Mouse (Mus musculus) embryonic facial prominence, embryonic 15.5 days (tissue): ENCODE results near the gene Vmp1. TPM values are rescaled to one million over a fixed set of nuclear protein-coding genes. Genes with fewer than 3 reads are reported as not detected.

Source experiments
- ATAC-seq: fragments of 200-750 bp; cut with Nextera tagmentation; 2 replicates; pipeline ENCODE4 v1.8.0; 2017; ENCODE audit warnings: low read depth, moderate TSS enrichment; ENCODE audit not compliant: insufficient number of reproducible peaks, low FRiP score, low TSS enrichment
- H3K27ac ChIP-seq: fragments of 300-500 bp; sonication (generic); replicated peaks from 2 replicates; pipeline ENCODE4 v1.5.1; 2015; ENCODE audit warnings: mild to moderate bottlenecking, inconsistent platforms
- H3K27me3 ChIP-seq: fragments of 300-500 bp; sonication (generic); 2 replicates; pipeline ENCODE4 v1.6.1; 2015; ENCODE audit warnings: inconsistent platforms
- H3K36me3 ChIP-seq: fragments of 300-500 bp; sonication (generic); 2 replicates; pipeline ENCODE4 v1.6.1; 2015; ENCODE audit warnings: mild to moderate bottlenecking, inconsistent platforms
- H3K4me1 ChIP-seq: fragments of 300-500 bp; sonication (generic); 2 replicates; pipeline ENCODE4 v1.6.1; 2015; ENCODE audit warnings: inconsistent platforms
- H3K4me2 ChIP-seq: fragments of 300-500 bp; sonication (generic); replicated peaks from 2 replicates; pipeline ENCODE4 v1.6.1; 2015; ENCODE audit warnings: mild to moderate bottlenecking, inconsistent platforms
- H3K4me3 ChIP-seq: fragments of 300-500 bp; sonication (generic); replicated peaks from 2 replicates; pipeline ENCODE4 v1.5.1; 2015; ENCODE audit warnings: mild to moderate bottlenecking, inconsistent platforms
- H3K9ac ChIP-seq: fragments of 300-500 bp; sonication (generic); 2 replicates; pipeline ENCODE4 v1.6.1; 2015; ENCODE audit warnings: inconsistent platforms
- H3K9me3 ChIP-seq: fragments of 300-500 bp; sonication (generic); replicated peaks from 2 replicates; pipeline ENCODE4 v1.6.1; 2016; ENCODE audit warnings: inconsistent platforms
- WGBS: fragments of 180-500 bp; shearing (Covaris S2); methylation state at CpG from one replicate; pipeline ENCODE4 v1.1.7; 2015; 5-methylcytosine and 5-hydroxymethylcytosine counted together
- polyA plus RNA-seq: library from polyadenylated mRNA; unstranded; fragments of >200 nt; fragmentation: Nextera tagmentation; extraction: Ambion mirVana; gene quantifications from 2 replicates; pipeline ENCODE4 v1.2.1, GENCODE M21; 2015

Gene Vmp1
- polyA plus RNA-seq, 1 experiment from 2014 or later, result 82.8 TPM

GRCm38 (mm10) chr11:86692546-86692945 is 8.9 kb upstream of the Vmp1 start:
- Histone ChIP-seq H3K4me3 (no peak overlapping the region), H3K4me2 (no peak overlapping the region), H3K9me3 (no peaks in the 10 kb centered on the region), H3K4me1 (no peaks in the 10 kb centered on the region), H3K36me3 (peaks cover 77% of the 10 kb centered on the region), H3K27me3 (no peaks in the 10 kb centered on the region), H3K9ac (no peak overlapping the region), H3K27ac (no peak overlapping the region)
- ATAC-seq, result no peak
- 87% methylated on average over 2 of the region's 2 CpGs for WGBS

- no peaks in the 10 kb centered on the region for H3K9me3 ChIP-seq
- ATAC-seq, result no peak
- H3K27ac ChIP-seq, result no peak overlapping the region
- no peaks in the 10 kb centered on the region for H3K4me1 ChIP-seq
- H3K4me2 ChIP-seq, result no peak overlapping the region
- WGBS, result 96% methylated on average over 2 of the region's 2 CpGs
- peaks cover 77% of the 10 kb centered on the region for H3K36me3 ChIP-seq
- no peaks in the 10 kb centered on the region for H3K27me3 ChIP-seq
- no peak overlapping the region for H3K4me3 ChIP-seq
- no peak overlapping the region for H3K9ac ChIP-seq
Measured at GRCm38 (mm10) chr11:86691956-86692355, 8.3 kb upstream of the Vmp1 start.

GRCm38 (mm10) chr11:86691482-86691881 is 7.8 kb upstream of the Vmp1 start:
- H3K36me3 ChIP-seq, result peaks cover 75% of the 10 kb centered on the region

GRCm38 (mm10) chr11:86690383-86690782 is 6.7 kb upstream of the Vmp1 start:
- no peak overlapping the region for H3K27ac ChIP-seq
- no peaks in the 10 kb centered on the region for H3K27me3 ChIP-seq
- H3K4me2 ChIP-seq, result no peak overlapping the region
- H3K9ac ChIP-seq, result no peak overlapping the region
- H3K4me3 ChIP-seq, result no peak overlapping the region
- WGBS, result 89% methylated on average over 3 of the region's 3 CpGs
- no peaks in the 10 kb centered on the region for H3K9me3 ChIP-seq
- peaks cover under 1% of the 10 kb centered on the region for H3K4me1 ChIP-seq
- ATAC-seq, result no peak
- H3K36me3 ChIP-seq, result peaks cover 69% of the 10 kb centered on the region

More at GRCm38 (mm10) chr11:86691482-86691881, 7.8 kb upstream of the Vmp1 start:
- Histone ChIP-seq H3K9ac (no peak overlapping the region), H3K4me3 (no peak overlapping the region), H3K4me2 (no peak overlapping the region), H3K9me3 (no peaks in the 10 kb centered on the region), H3K4me1 (no peaks in the 10 kb centered on the region), H3K27me3 (no peaks in the 10 kb centered on the region), H3K27ac (no peak overlapping the region)
- no peak for ATAC-seq
- 96% methylated on average over 3 of the region's 3 CpGs for WGBS

- no peak for ATAC-seq
- 82% methylated on average over 1 of the region's 1 CpGs for WGBS
- peaks cover 28% of the 10 kb centered on the region for H3K36me3 ChIP-seq
- peaks cover 18% of the 10 kb centered on the region for H3K4me1 ChIP-seq
- no peaks in the 10 kb centered on the region for H3K9me3 ChIP-seq
- H3K4me2 ChIP-seq, result peak overlapping the region; percentile 79
- H3K4me3 ChIP-seq, result peak overlapping the region; percentile 85
- H3K27ac ChIP-seq, result no peak overlapping the region
- no peak overlapping the region for H3K9ac ChIP-seq
- no peaks in the 10 kb centered on the region for H3K27me3 ChIP-seq
Measured at GRCm38 (mm10) chr11:86685366-86685765, 1.7 kb upstream of the Vmp1 start.

- WGBS, result 4% methylated on average over 20 of the region's 20 CpGs
- peak overlapping the region; percentile 85 for H3K4me3 ChIP-seq
- ATAC-seq, result no peak
- H3K9ac ChIP-seq, result peak overlapping the region; percentile 91
- peak overlapping the region; percentile 93 for H3K27ac ChIP-seq
- H3K4me1 ChIP-seq, result peaks cover 18% of the 10 kb centered on the region
- H3K9me3 ChIP-seq, result no peaks in the 10 kb centered on the region
- peak overlapping the region; percentile 79 for H3K4me2 ChIP-seq
- peaks cover 18% of the 10 kb centered on the region for H3K36me3 ChIP-seq
- no peaks in the 10 kb centered on the region for H3K27me3 ChIP-seq
Measured at GRCm38 (mm10) chr11:86684126-86685012, 733 bp upstream of the Vmp1 start.

GRCm38 (mm10) chr11:86682861-86683260 is 775 bp downstream of the Vmp1 start:
- Histone ChIP-seq H3K9me3 (no peaks in the 10 kb centered on the region), H3K4me3 (peak overlapping the region; percentile 85), H3K27me3 (no peaks in the 10 kb centered on the region), H3K36me3 (peaks cover 11% of the 10 kb centered on the region; the same call in 1 of the 2 replicates), H3K4me2 (peak overlapping the region; percentile 79), H3K4me1 (peaks cover 18% of the 10 kb centered on the region), H3K27ac (no peak overlapping the region), H3K9ac (peak overlapping the region; percentile 91)
- ATAC-seq, result no peak
- 34% methylated on average over 7 of the region's 7 CpGs for WGBS

- Histone ChIP-seq H3K27me3 (no peaks in the 10 kb centered on the region), H3K9ac (no peak overlapping the region), H3K9me3 (no peaks in the 10 kb centered on the region), H3K4me3 (no peak overlapping the region), H3K36me3 (no peaks in the 10 kb centered on the region), H3K4me1 (peaks cover 18% of the 10 kb centered on the region), H3K4me2 (no peak overlapping the region), H3K27ac (no peak overlapping the region)
- ATAC-seq, result no peak
- WGBS, result 76% methylated on average over 3 of the region's 3 CpGs
Measured at GRCm38 (mm10) chr11:86681423-86681822, 2.2 kb downstream of the Vmp1 start.

GRCm38 (mm10) chr11:86680729-86681128 is 2.9 kb downstream of the Vmp1 start:
- no peaks in the 10 kb centered on the region for H3K9me3 ChIP-seq
- H3K27ac ChIP-seq, result no peak overlapping the region
- 98% methylated on average over 3 of the region's 3 CpGs for WGBS
- H3K4me1 ChIP-seq, result peaks cover 18% of the 10 kb centered on the region
- H3K9ac ChIP-seq, result no peak overlapping the region
- ATAC-seq, result no peak
- no peaks in the 10 kb centered on the region for H3K36me3 ChIP-seq
- no peak overlapping the region for H3K4me2 ChIP-seq
- no peak overlapping the region for H3K4me3 ChIP-seq
- no peaks in the 10 kb centered on the region for H3K27me3 ChIP-seq

GRCm38 (mm10) chr11:86678957-86679356 is 4.7 kb downstream of the Vmp1 start:
- no peak overlapping the region for H3K4me2 ChIP-seq
- peaks cover 7% of the 10 kb centered on the region for H3K4me1 ChIP-seq
- H3K9ac ChIP-seq, result no peak overlapping the region
- no peak overlapping the region for H3K27ac ChIP-seq
- H3K36me3 ChIP-seq, result no peaks in the 10 kb centered on the region
- no peak for ATAC-seq
- no peaks in the 10 kb centered on the region for H3K9me3 ChIP-seq
- no peak overlapping the region for H3K4me3 ChIP-seq
- 67% methylated on average over 5 of the region's 5 CpGs for WGBS
- H3K27me3 ChIP-seq, result no peaks in the 10 kb centered on the region

GRCm38 (mm10) chr11:86675520-86675919 is 8.1 kb downstream of the Vmp1 start:
- ATAC-seq, result no peak
- Histone ChIP-seq H3K9ac (no peak overlapping the region), H3K27me3 (no peaks in the 10 kb centered on the region), H3K27ac (no peak overlapping the region), H3K9me3 (no peaks in the 10 kb centered on the region), H3K4me1 (no peaks in the 10 kb centered on the region), H3K36me3 (no peaks in the 10 kb centered on the region), H3K4me3 (no peak overlapping the region), H3K4me2 (no peak overlapping the region)
- WGBS, result 72% methylated on average over 4 of the region's 4 CpGs

- Histone ChIP-seq H3K9ac (no peak overlapping the region), H3K4me2 (no peak overlapping the region), H3K36me3 (no peaks in the 10 kb centered on the region), H3K4me1 (no peaks in the 10 kb centered on the region), H3K4me3 (no peak overlapping the region), H3K27me3 (no peaks in the 10 kb centered on the region), H3K27ac (no peak overlapping the region), H3K9me3 (no peaks in the 10 kb centered on the region)
- WGBS, result 57% methylated on average over 3 of the region's 3 CpGs
- ATAC-seq, result no peak
Measured at GRCm38 (mm10) chr11:86672772-86673171, 10.9 kb downstream of the Vmp1 start.
